Mouse (Mus musculus) heart, adult 2 months (tissue): Measurements from ENCODE around the gene Grm3. TPM values are rescaled to one million over a fixed set of nuclear protein-coding genes. Genes with fewer than 3 reads are reported as not detected.

Experiments used
- DNase-seq, 2 experiments: peaks; one replicate each; pipeline ENCODE4 v3.0.0; 2021
- H3K27ac ChIP-seq: fragments of 200-600 bp; 2 replicates; pipeline ENCODE4 v1.8.1; 2022
- H3K27me3 ChIP-seq: fragments of 200-500 bp; 2 replicates; pipeline ENCODE4 v1.6.1; 2012; ENCODE audit warnings: mild to moderate bottlenecking, low read length, inconsistent platforms, mixed read lengths; ENCODE audit not compliant: control insufficient read depth, insufficient read depth
- H3K36me3 ChIP-seq: fragments of 200-500 bp; 2 replicates; pipeline ENCODE4 v1.6.1; 2012; ENCODE audit warnings: low read length, inconsistent platforms; ENCODE audit not compliant: control insufficient read depth, insufficient read depth
- H3K4me1 ChIP-seq: fragments of 200-500 bp; 2 replicates; pipeline ENCODE4 v1.6.1; 2011; ENCODE audit warnings: low read length; ENCODE audit not compliant: control insufficient read depth, insufficient read depth
- H3K4me3 ChIP-seq: fragments of 200-600 bp; 2 replicates; pipeline ENCODE4 v1.8.1; 2022
- H3K79me2 ChIP-seq: fragments of 200-500 bp; replicated peaks from 2 replicates; pipeline ENCODE4 v1.6.1; 2012; ENCODE audit warnings: mild to moderate bottlenecking, inconsistent platforms, low read length, moderate library complexity, mixed read lengths; ENCODE audit not compliant: control insufficient read depth, insufficient read depth
- H3K9ac ChIP-seq: fragments of 200-500 bp; 2 replicates; pipeline ENCODE4 v1.6.1; 2012; ENCODE audit warnings: low read depth, mild to moderate bottlenecking, control low read depth, inconsistent platforms, low read length, mixed read lengths
- CTCF ChIP-seq: fragments of 200-600 bp; IDR thresholded peaks from 2 replicates; pipeline ENCODE4 v1.8.1; 2022; ENCODE audit warnings: antibody characterized with exemption, mild to moderate bottlenecking, moderate library complexity
- EP300 ChIP-seq: fragments of 200-500 bp; IDR thresholded peaks from 2 replicates; pipeline ENCODE4 v1.6.1; 2011; ENCODE audit warnings: low read depth, low read length, control low read depth; ENCODE audit not compliant: insufficient read depth
- POLR2A ChIP-seq: fragments of 200-500 bp; IDR thresholded peaks from 2 replicates; pipeline ENCODE4 v1.6.1; 2011; ENCODE audit warnings: mild to moderate bottlenecking, low read depth, low read length, control low read depth; ENCODE audit not compliant: insufficient read depth
- WGBS: fragments of 180-500 bp; shearing (Covaris S2); methylation state at CpG from one replicate; pipeline ENCODE4 v1.1.7; 2018; 5-methylcytosine and 5-hydroxymethylcytosine counted together
- intact Hi-C: fragments of 180-260 bp; cut with DNase I; formaldehyde crosslinking; loops from one replicate; pipeline ENCODE4 v1.15.1; 2025
- polyA plus RNA-seq: library from polyadenylated mRNA; depleted of rRNA; stranded (reverse); fragments of >200 nt; gene quantifications from 2 replicates; pipeline ENCODE4 v1.2.3, GENCODE M21; 2012
- total RNA-seq, 2 experiments: library from RNA; stranded (reverse); gene quantifications; 2 replicates each; pipeline ENCODE4 v1.2.3; 2021

Grm3 gene
- total and polyA plus RNA-seq, 3 experiments = not detected

DNA sequence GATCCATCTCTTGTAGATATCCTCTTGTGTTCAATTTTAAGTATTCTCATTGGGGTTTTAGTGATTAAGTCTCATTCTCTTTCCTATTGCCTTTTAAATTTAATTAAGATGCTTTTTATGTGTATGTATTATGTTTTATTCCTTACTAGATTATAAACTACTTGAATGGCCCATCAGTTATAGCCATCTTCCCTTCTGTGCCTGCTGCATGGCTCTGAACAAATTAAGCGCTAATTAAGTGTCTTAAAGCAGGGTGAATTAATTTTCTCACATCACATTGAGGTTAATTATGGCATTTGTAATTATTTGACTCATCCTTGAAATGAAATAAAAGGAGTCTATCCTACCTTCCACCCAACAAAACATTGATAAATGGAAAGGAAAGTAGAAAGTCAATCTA is 213.9 kb downstream of the Grm3 start:
- no peaks in the 10 kb centered on the region for H3K27me3 ChIP-seq
- H3K4me1 ChIP-seq = no peaks in the 10 kb centered on the region
- H3K9ac ChIP-seq = no peak overlapping the region
- WGBS = 70% methylated on average over 1 of the region's 1 CpGs
- intact Hi-C loops = no loop called here
- no peaks in the 10 kb centered on the region for H3K36me3 ChIP-seq
- no peak for DNase-seq
- no peaks in the 10 kb centered on the region for H3K79me2 ChIP-seq
- TF ChIP-seq EP300 (no peak), POLR2A (no peak), CTCF (no peak)
- no peak overlapping the region for H3K4me3 ChIP-seq
- H3K27ac ChIP-seq = no peak overlapping the region

DNA sequence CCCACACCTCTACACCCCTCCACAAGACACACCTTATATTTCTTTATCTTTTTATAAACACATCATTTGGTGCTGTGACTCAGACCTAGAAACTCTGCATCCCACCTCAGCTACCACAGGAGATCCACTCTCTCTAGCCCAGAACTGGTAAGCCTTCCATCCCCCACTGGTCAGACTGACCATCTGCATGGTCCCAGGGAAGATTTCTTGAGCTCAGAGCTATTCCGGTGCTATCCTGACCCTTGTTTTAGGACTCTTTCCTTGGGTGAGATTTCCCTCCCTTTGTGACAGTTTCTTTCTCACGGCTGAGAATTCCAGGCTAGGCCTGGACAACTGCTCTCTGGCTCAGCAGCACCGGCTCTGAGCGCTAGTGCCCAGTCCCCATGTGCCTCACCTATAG is 227.7 kb downstream of the Grm3 start:
- Histone ChIP-seq H3K4me3 (no peak overlapping the region), H3K27ac (no peak overlapping the region), H3K36me3 (no peaks in the 10 kb centered on the region), H3K27me3 (no peaks in the 10 kb centered on the region), H3K9ac (no peak overlapping the region), H3K79me2 (no peaks in the 10 kb centered on the region), H3K4me1 (no peaks in the 10 kb centered on the region)
- intact Hi-C loops = no loop called here
- DNase-seq = no peak
- TF ChIP-seq EP300 = no peak
- TF ChIP-seq POLR2A = no peak
- no peak for TF ChIP-seq CTCF
- 71% methylated on average over 4 of the region's 4 CpGs for WGBS

GRCm38 (mm10) chr5:9495456-9495855 is 229.5 kb downstream of the Grm3 start:
- H3K36me3 ChIP-seq = no peaks in the 10 kb centered on the region
- TF ChIP-seq CTCF (no peak), POLR2A (no peak), EP300 (no peak)
- no peak overlapping the region for H3K9ac ChIP-seq
- no peaks in the 10 kb centered on the region for H3K4me1 ChIP-seq
- no peaks in the 10 kb centered on the region for H3K79me2 ChIP-seq
- intact Hi-C loops = no loop called here
- H3K27me3 ChIP-seq = no peaks in the 10 kb centered on the region
- no peak overlapping the region for H3K4me3 ChIP-seq
- no peak overlapping the region for H3K27ac ChIP-seq
- WGBS = 11% methylated on average over 5 of the region's 5 CpGs
- DNase-seq = no peak

GRCm38 (mm10) chr5:9477587-9477986 is 247.4 kb downstream of the Grm3 start:
- no peaks in the 10 kb centered on the region for H3K79me2 ChIP-seq
- 68% methylated on average over 3 of the region's 3 CpGs for WGBS

DNA sequence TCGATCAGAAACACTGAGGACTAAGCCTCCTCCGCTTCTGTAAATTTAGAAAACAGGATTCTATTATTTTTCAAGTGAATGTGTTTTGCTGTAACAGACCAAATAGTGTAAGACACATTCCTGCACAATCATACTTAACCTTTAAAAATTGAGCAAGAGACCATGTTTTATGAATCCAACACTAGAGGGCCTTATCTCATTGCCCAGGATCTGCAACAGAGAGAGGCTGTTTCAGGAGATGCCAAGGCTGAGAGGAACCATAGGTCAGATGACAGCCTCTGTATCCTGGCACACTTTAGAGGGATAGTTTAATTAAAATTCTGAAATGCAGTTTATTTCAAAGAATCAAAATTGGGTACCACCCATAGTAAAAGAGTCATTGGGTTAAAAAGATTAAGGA is 271.7 kb downstream of the Grm3 start:
- DNase-seq = no peak
- TF ChIP-seq CTCF = no peak
- TF ChIP-seq EP300 = no peak
- no peak for TF ChIP-seq POLR2A
- 82% methylated on average over 2 of the region's 2 CpGs for WGBS
- Histone ChIP-seq H3K36me3 (no peaks in the 10 kb centered on the region), H3K4me3 (no peak overlapping the region), H3K27me3 (no peaks in the 10 kb centered on the region), H3K9ac (no peak overlapping the region), H3K79me2 (no peaks in the 10 kb centered on the region), H3K27ac (no peak overlapping the region), H3K4me1 (no peaks in the 10 kb centered on the region)
- intact Hi-C loops = no loop called here

More at GRCm38 (mm10) chr5:9477587-9477986, 247.4 kb downstream of the Grm3 start:
- DNase-seq = no peak
- no peak overlapping the region for H3K4me3 ChIP-seq
- no peaks in the 10 kb centered on the region for H3K27me3 ChIP-seq
- TF ChIP-seq CTCF (no peak), POLR2A (no peak), EP300 (no peak)
- no peaks in the 10 kb centered on the region for H3K4me1 ChIP-seq
- no peak overlapping the region for H3K9ac ChIP-seq
- H3K36me3 ChIP-seq = no peaks in the 10 kb centered on the region
- H3K27ac ChIP-seq = no peak overlapping the region
- intact Hi-C loops = no loop called here

- H3K4me3 ChIP-seq = no peak overlapping the region
- no peaks in the 10 kb centered on the region for H3K79me2 ChIP-seq
- H3K27me3 ChIP-seq = no peaks in the 10 kb centered on the region
- H3K27ac ChIP-seq = no peak overlapping the region
- no peak overlapping the region for H3K9ac ChIP-seq
- 62% methylated on average over 5 of the region's 5 CpGs for WGBS
- DNase-seq = no peak
- H3K4me1 ChIP-seq = no peaks in the 10 kb centered on the region
- no peaks in the 10 kb centered on the region for H3K36me3 ChIP-seq
- no peak for TF ChIP-seq EP300
- TF ChIP-seq CTCF = peak; percentile 55
- intact Hi-C loops = no loop called here
Measured at GRCm38 (mm10) chr5:9449570-9449969, 275.4 kb downstream of the Grm3 start.
